Mouse (Mus musculus): ENCODE measurements around the gene Abhd14b. TPM values are rescaled to one million over a fixed set of nuclear protein-coding genes. Genes with fewer than 3 reads are reported as not detected.

Abhd14b gene
- total RNA-seq (2014; rRNA removed) (16.2 and 18.4 TPM in 2 replicates), polyA plus RNA-seq (2015; fragmentation: Nextera tagmentation; extraction: Ambion mirVana) (12.6 and 13.8 TPM in 2 replicates)

- peak; percentile 93 for DNase-seq (ENCODE audit: low spot score)
- Histone ChIP-seq H3K4me3 (ENCODE audit: low read depth, low read length) (peak within 1 kb of the TSS; percentile 55), H3K27me3 (ENCODE audit: insufficient read depth, low read length) (no peaks in the 10 kb centered on the region), H3K9me3 (ENCODE audit: low read length) (no peaks in the 10 kb centered on the region), H3K4me1 (ENCODE audit: insufficient read depth, low read length) (peaks cover 12% of the 10 kb centered on the region), H3K9ac (replicated peaks; ENCODE audit: low read length, poor library complexity, severe bottlenecking) (peak within 1 kb of the TSS; percentile 66), H3K36me3 (ENCODE audit: insufficient read depth, low read length) (no peaks in the 10 kb centered on the region), H3K4me2 (ENCODE audit: low read depth, low read length, poor library complexity, severe bottlenecking) (peak within 1 kb of the TSS; percentile 93), H3K27ac (ENCODE audit: low read depth, low read length) (peak within 1 kb of the TSS; percentile 69)
- peak; percentile 83 for ATAC-seq (ENCODE audit: low FRiP score)
- peak; percentile 76 for TF ChIP-seq CTCF (IDR thresholded peaks at IDR 0.05)
- under 1% methylated on average over 24 of the region's 24 CpGs for WGBS
Measured at GRCm38 (mm10) chr9:106447348-106447747, at the start of gene Abhd14b, which contains the start of gene Abhd14a. TSS of gene Abhd14b (plus strand) at chr9:106447459. TSS of gene Abhd14a (minus strand) at chr9:106447678.

- Histone ChIP-seq H3K36me3 (ENCODE audit: insufficient read depth, low read length) (no peaks in the 10 kb centered on the region), H3K4me1 (ENCODE audit: insufficient read depth, low read length) (peaks cover 8% of the 10 kb centered on the region; the same call in 1 of the 2 replicates), H3K4me2 (ENCODE audit: low read depth, low read length, poor library complexity, severe bottlenecking) (no peak overlapping the region), H3K9ac (replicated peaks; ENCODE audit: low read length, poor library complexity, severe bottlenecking) (no peak overlapping the region), H3K4me3 (ENCODE audit: low read depth, low read length) (no peak overlapping the region), H3K27ac (ENCODE audit: low read depth, low read length) (no peak overlapping the region), H3K9me3 (ENCODE audit: low read length) (no peaks in the 10 kb centered on the region), H3K27me3 (ENCODE audit: insufficient read depth, low read length) (no peaks in the 10 kb centered on the region)
- no peak for TF ChIP-seq CTCF (IDR thresholded peaks at IDR 0.05)
- ATAC-seq (ENCODE audit: low FRiP score) (no peak), DNase-seq (ENCODE audit: low spot score) (no peak)
- 87% methylated on average over 4 of the region's 4 CpGs for WGBS
Measured at GRCm38 (mm10) chr9:106397733-106398132, 49.5 kb upstream of the Abhd14b start.

GRCm38 (mm10) chr9:106398667-106399311 is 48.5 kb upstream of the Abhd14b start:
- no peak overlapping the region for H3K9ac ChIP-seq (replicated peaks; ENCODE audit: low read length, poor library complexity, severe bottlenecking)
- no peaks in the 10 kb centered on the region for H3K36me3 ChIP-seq (ENCODE audit: insufficient read depth, low read length)
- no peaks in the 10 kb centered on the region for H3K27me3 ChIP-seq (ENCODE audit: insufficient read depth, low read length)
- H3K27ac ChIP-seq (ENCODE audit: low read depth, low read length) = no peak overlapping the region
- no peak overlapping the region for H3K4me2 ChIP-seq (ENCODE audit: low read depth, low read length, poor library complexity, severe bottlenecking)
- no peak overlapping the region for H3K4me3 ChIP-seq (ENCODE audit: low read depth, low read length)
- peaks cover 8% of the 10 kb centered on the region; the same call in 1 of the 2 replicates for H3K4me1 ChIP-seq (ENCODE audit: insufficient read depth, low read length)
- no peak for TF ChIP-seq CTCF (IDR thresholded peaks at IDR 0.05)
- no peak for ATAC-seq (ENCODE audit: low FRiP score)
- H3K9me3 ChIP-seq (ENCODE audit: low read length) = no peaks in the 10 kb centered on the region
- WGBS = 83% methylated on average over 9 of the region's 9 CpGs
- no peak for DNase-seq (ENCODE audit: low spot score)

GRCm38 (mm10) chr9:106399808-106400207 is 47.5 kb upstream of the Abhd14b start:
- no peaks in the 10 kb centered on the region for H3K27me3 ChIP-seq (ENCODE audit: insufficient read depth, low read length)
- no peak for ATAC-seq (ENCODE audit: low FRiP score)
- H3K9me3 ChIP-seq (ENCODE audit: low read length) = no peaks in the 10 kb centered on the region
- no peaks in the 10 kb centered on the region for H3K36me3 ChIP-seq (ENCODE audit: insufficient read depth, low read length)
- H3K9ac ChIP-seq (replicated peaks; ENCODE audit: low read length, poor library complexity, severe bottlenecking) = no peak overlapping the region
- no peak for TF ChIP-seq CTCF (IDR thresholded peaks at IDR 0.05)
- H3K4me2 ChIP-seq (ENCODE audit: low read depth, low read length, poor library complexity, severe bottlenecking) = no peak overlapping the region
- no peak overlapping the region for H3K4me3 ChIP-seq (ENCODE audit: low read depth, low read length)
- H3K27ac ChIP-seq (ENCODE audit: low read depth, low read length) = no peak overlapping the region
- DNase-seq (ENCODE audit: low spot score) = no peak
- H3K4me1 ChIP-seq (ENCODE audit: insufficient read depth, low read length) = 0 out of 2 replicates have a peak, but pooled peaks cover 4% of the 10 kb centered on the region
- 86% methylated on average over 3 of the region's 3 CpGs for WGBS

GRCm38 (mm10) chr9:106402149-106402548 is 45.1 kb upstream of the Abhd14b start:
- H3K4me3 ChIP-seq (ENCODE audit: low read depth, low read length) = no peak overlapping the region
- no peak for TF ChIP-seq CTCF (IDR thresholded peaks at IDR 0.05)
- no peaks in the 10 kb centered on the region for H3K27me3 ChIP-seq (ENCODE audit: insufficient read depth, low read length)
- no peak overlapping the region for H3K9ac ChIP-seq (replicated peaks; ENCODE audit: low read length, poor library complexity, severe bottlenecking)
- H3K9me3 ChIP-seq (ENCODE audit: low read length) = no peaks in the 10 kb centered on the region
- H3K4me2 ChIP-seq (ENCODE audit: low read depth, low read length, poor library complexity, severe bottlenecking) = no peak overlapping the region
- 72% methylated on average over 5 of the region's 5 CpGs for WGBS
- no peaks in the 10 kb centered on the region for H3K36me3 ChIP-seq (ENCODE audit: insufficient read depth, low read length)
- ATAC-seq (ENCODE audit: low FRiP score) (no peak), DNase-seq (ENCODE audit: low spot score) (no peak)
- H3K4me1 ChIP-seq (ENCODE audit: insufficient read depth, low read length) = 0 out of 2 replicates have a peak, but pooled peaks cover 3% of the 10 kb centered on the region
- no peak overlapping the region for H3K27ac ChIP-seq (ENCODE audit: low read depth, low read length)

GRCm38 (mm10) chr9:106402607-106403375 is 44.5 kb upstream of the Abhd14b start:
- Histone ChIP-seq H3K4me3 (ENCODE audit: low read depth, low read length) (no peak overlapping the region), H3K9me3 (ENCODE audit: low read length) (no peaks in the 10 kb centered on the region), H3K4me1 (ENCODE audit: insufficient read depth, low read length) (0 out of 2 replicates have a peak, but pooled peaks cover 4% of the 10 kb centered on the region), H3K27me3 (ENCODE audit: insufficient read depth, low read length) (no peaks in the 10 kb centered on the region), H3K4me2 (ENCODE audit: low read depth, low read length, poor library complexity, severe bottlenecking) (no peak overlapping the region), H3K36me3 (ENCODE audit: insufficient read depth, low read length) (no peaks in the 10 kb centered on the region), H3K9ac (replicated peaks; ENCODE audit: low read length, poor library complexity, severe bottlenecking) (no peak overlapping the region), H3K27ac (ENCODE audit: low read depth, low read length) (0 out of 2 replicates have a peak overlapping the region, but pooled peaks have one; percentile 7)
- DNase-seq (ENCODE audit: low spot score) (no peak), ATAC-seq (ENCODE audit: low FRiP score) (no peak)
- 78% methylated on average over 16 of the region's 16 CpGs for WGBS
- no peak for TF ChIP-seq CTCF (IDR thresholded peaks at IDR 0.05)
